Comparison of ENCODE assay signal across 13 mouse cellular contexts in genomic region chr9:32466861-32467260, GRCm38 (mm10).
A peak's percentile ranks its signal among the peaks of the same experiment; 100 is the strongest.
DNase-seq lines count a peak whose midpoint lies in the region; ATAC-seq and TF ChIP-seq lines count a peak whose summit lies in the region.
"Had no signal": no experiment of that assay in that cellular context is flagged by ENCODE, and none has a peak within 500 bp of the region (broad histone marks: within the 10 kb centered on the region; RNA-seq: fewer than 3 reads in every experiment).

No protein-coding gene starts in this region.

- no peak for TF ChIP-seq EP300 in lung, postnatal 0 days (IDR thresholded peaks at IDR 0.05)

- no peak overlapping the region for H3K4me3 ChIP-seq in heart, embryonic 12.5 days
- H3K4me3 ChIP-seq in heart, embryonic 11.5 days (ENCODE audit: low read depth, low read length): no peak overlapping the region
- no peak overlapping the region for H3K4me3 ChIP-seq in lung, postnatal 0 days (ENCODE audit: low read depth, low read length)
- no peak overlapping the region for H3K4me3 ChIP-seq in embryonic fibroblast, embryonic 13.5 days (ENCODE audit: insufficient read depth, low read length)
- H3K4me3 ChIP-seq: forebrain, embryonic 15.5 days; neural tube, embryonic 15.5 days had no signal

- WGBS in heart, embryonic 12.5 days: 51% methylated on average over 8 of the region's 8 CpGs
- WGBS in heart, embryonic 11.5 days (ENCODE audit: insufficient replicate concordance): 56% methylated on average over 8 of the region's 8 CpGs
- 38% methylated on average over 8 of the region's 8 CpGs for WGBS in lung, postnatal 0 days

- ATAC-seq in heart, embryonic 12.5 days (ENCODE audit: insufficient number of reproducible peaks, low FRiP score): no peak
- no peak for ATAC-seq in heart, embryonic 11.5 days (replicated peaks; ENCODE audit: insufficient number of reproducible peaks, low FRiP score, low TSS enrichment)
- ATAC-seq in lung, postnatal 0 days: peak; percentile 43
- ATAC-seq in CD4-positive, CD25-positive, alpha-beta regulatory T cell, adult 4 months: no peak
- ATAC-seq: forebrain, embryonic 15.5 days had no signal

- DNase-seq in adrenal gland, postnatal 10 days: peak; percentile 24
- no peak for DNase-seq in adrenal gland, adult 18-20 months (ENCODE audit: low spot score in 2 of 2)
- DNase-seq in lung, postnatal 0 days (ENCODE audit: low spot score): no peak
- no peak for DNase-seq in lung, postnatal 36 days
- DNase-seq: adrenal gland, postnatal 36 days; right cerebral cortex, postnatal 14 days had no signal

- peaks cover 15% of the 10 kb centered on the region for H3K36me3 ChIP-seq in heart, embryonic 12.5 days
- no peaks in the 10 kb centered on the region for H3K36me3 ChIP-seq in heart, embryonic 11.5 days (ENCODE audit: control insufficient read depth, insufficient read depth, low read length)
- H3K36me3 ChIP-seq in lung, postnatal 0 days (ENCODE audit: insufficient read depth, low read length): no peaks in the 10 kb centered on the region
- H3K36me3 ChIP-seq: forebrain, embryonic 15.5 days; neural tube, embryonic 15.5 days had no signal

- no peak overlapping the region for H3K9ac ChIP-seq in heart, embryonic 12.5 days
- no peak overlapping the region for H3K9ac ChIP-seq in heart, embryonic 11.5 days (ENCODE audit: low read depth, low read length)
- H3K9ac ChIP-seq in lung, postnatal 0 days (replicated peaks; ENCODE audit: low read depth): no peak overlapping the region
- H3K9ac ChIP-seq: forebrain, embryonic 15.5 days; neural tube, embryonic 15.5 days had no signal

- H3K27ac ChIP-seq in heart, embryonic 12.5 days (ENCODE audit: poor library complexity, severe bottlenecking): peak overlapping the region; percentile 25; the same call in 1 of the 2 replicates
- no peak overlapping the region for H3K27ac ChIP-seq in heart, embryonic 11.5 days (ENCODE audit: low read depth, low read length)
- H3K27ac ChIP-seq in lung, postnatal 0 days (ENCODE audit: low read length): no peak overlapping the region
- peak overlapping the region; percentile 3; the same call in 1 of the 2 replicates for H3K27ac ChIP-seq in embryonic fibroblast, embryonic 13.5 days (ENCODE audit: insufficient read depth, low read length)
- H3K27ac ChIP-seq: forebrain, embryonic 15.5 days; macrophage; neural tube, embryonic 15.5 days had no signal

- no peak overlapping the region for H3K4me2 ChIP-seq in heart, embryonic 12.5 days
- no peak overlapping the region for H3K4me2 ChIP-seq in heart, embryonic 11.5 days
- no peak overlapping the region for H3K4me2 ChIP-seq in lung, postnatal 0 days (replicated peaks; ENCODE audit: low read depth, low read length)
- H3K4me2 ChIP-seq: forebrain, embryonic 15.5 days; neural tube, embryonic 15.5 days had no signal

- no peak for TF ChIP-seq POLR2A in embryonic fibroblast, embryonic 13.5 days (IDR thresholded peaks at IDR 0.05; ENCODE audit: low read depth, low read length)

- H3K9me3 ChIP-seq in heart, embryonic 12.5 days (replicated peaks): no peaks in the 10 kb centered on the region
- no peaks in the 10 kb centered on the region for H3K9me3 ChIP-seq in heart, embryonic 11.5 days (replicated peaks; ENCODE audit: control insufficient read depth, low read length)
- H3K9me3 ChIP-seq in lung, postnatal 0 days (ENCODE audit: low read length): no peaks in the 10 kb centered on the region
- H3K9me3 ChIP-seq: forebrain, embryonic 15.5 days; neural tube, embryonic 15.5 days had no signal

- TF ChIP-seq CTCF in lung, postnatal 0 days (IDR thresholded peaks at IDR 0.05): no peak
- TF ChIP-seq CTCF in embryonic fibroblast, embryonic 13.5 days (IDR thresholded peaks at IDR 0.05; ENCODE audit: borderline replicate concordance, insufficient read depth, low read length): no peak

- H3K27me3 ChIP-seq in heart, embryonic 12.5 days (replicated peaks): no peaks in the 10 kb centered on the region
- H3K27me3 ChIP-seq in heart, embryonic 11.5 days (ENCODE audit: control insufficient read depth, insufficient read depth, low read length): no peaks in the 10 kb centered on the region
- no peaks in the 10 kb centered on the region for H3K27me3 ChIP-seq in lung, postnatal 0 days (replicated peaks; ENCODE audit: insufficient read depth, low read length)
- H3K27me3 ChIP-seq: forebrain, embryonic 15.5 days; neural tube, embryonic 15.5 days had no signal

- peaks cover 13% of the 10 kb centered on the region for H3K4me1 ChIP-seq in heart, embryonic 12.5 days (replicated peaks)
- no peaks in the 10 kb centered on the region for H3K4me1 ChIP-seq in heart, embryonic 11.5 days (ENCODE audit: control insufficient read depth, insufficient read depth, low read length)
- H3K4me1 ChIP-seq in lung, postnatal 0 days (ENCODE audit: insufficient read depth, low read depth, low read length): peaks cover 5% of the 10 kb centered on the region; the same call in 1 of the 2 replicates
- peaks cover 8% of the 10 kb centered on the region for H3K4me1 ChIP-seq in embryonic fibroblast, embryonic 13.5 days (ENCODE audit: control insufficient read depth, insufficient read depth, low read length)

Comparison
In these comparisons a context has a peak if more than half of its experiments do, and no peak if none do; other contexts are left out.
1. H3K27ac ChIP-seq: peak in heart, embryonic 12.5 days (single experiment) and embryonic fibroblast, embryonic 13.5 days (single experiment); none in heart, embryonic 11.5 days (single experiment) and lung, postnatal 0 days (single experiment).